Mouse (Mus musculus) bone marrow, adult 2 months (tissue): ENCODE measurements at regions not wholly inside any gene's neighbourhood (a gene's known extent, or its start where the extent isn't known, plus 50 kb on each side); places are given as distances from the start of the nearest gene placed in this dataset.

ENCODE experiments used
- H3K27ac ChIP-seq: fragments of 200-500 bp; 2 replicates; pipeline ENCODE4 v1.5.1; 2012; ENCODE audit warnings: low read depth, mild to moderate bottlenecking, control low read depth, inconsistent platforms, low read length; ENCODE audit not compliant: control insufficient read depth, poor library complexity, insufficient read depth
- H3K4me1 ChIP-seq: fragments of 200-500 bp; 2 replicates; pipeline ENCODE4 v1.6.1; 2011; ENCODE audit warnings: low read length; ENCODE audit not compliant: control insufficient read depth, insufficient read depth
- H3K4me3 ChIP-seq: fragments of 200-500 bp; replicated peaks from 2 replicates; pipeline ENCODE3; 2011; ENCODE audit warnings: mild to moderate bottlenecking, low read depth, low read length, control low read depth; ENCODE audit not compliant: control insufficient read depth
- CTCF ChIP-seq: fragments of 200-500 bp; IDR thresholded peaks from 2 replicates; pipeline ENCODE4 v1.5.1; 2011; ENCODE audit warnings: low read length, control low read depth; ENCODE audit not compliant: control insufficient read depth, insufficient read depth
- POLR2A ChIP-seq: fragments of 200-500 bp; IDR thresholded peaks from 2 replicates; pipeline ENCODE4 v1.6.1; 2011; ENCODE audit warnings: low read depth, mild to moderate bottlenecking, control low read depth, low read length, borderline replicate concordance; ENCODE audit not compliant: control insufficient read depth
- WGBS: fragments of 180-500 bp; shearing (Covaris S2); methylation state at CpG from one replicate; pipeline ENCODE4 v1.1.7; 2018; 5-methylcytosine and 5-hydroxymethylcytosine counted together

GRCm38 (mm10) chr2:138859121-138859520 is 602.8 kb downstream of the Btbd3 start:
- Histone ChIP-seq H3K4me3 (no peak overlapping the region), H3K27ac (no peak overlapping the region), H3K4me1 (no peaks in the 10 kb centered on the region)
- TF ChIP-seq POLR2A, result no peak

- no peak overlapping the region for H3K27ac ChIP-seq
- no peaks in the 10 kb centered on the region for H3K4me1 ChIP-seq
- H3K4me3 ChIP-seq, result no peak overlapping the region
- WGBS, result 66% methylated on average over 3 of the region's 3 CpGs
- no peak for TF ChIP-seq POLR2A
- TF ChIP-seq CTCF, result no peak
These were observed 597.1 kb upstream of the Sptlc3 start for GRCm38 (mm10) chr2:138896563-138896962.

GRCm38 (mm10) chr2:138897101-138897500 is 596.6 kb upstream of the Sptlc3 start:
- Histone ChIP-seq H3K27ac (no peak overlapping the region), H3K4me1 (no peaks in the 10 kb centered on the region), H3K4me3 (no peak overlapping the region)
- WGBS, result 43% methylated on average over 3 of the region's 3 CpGs
- TF ChIP-seq CTCF (no peak), POLR2A (no peak)

DNA sequence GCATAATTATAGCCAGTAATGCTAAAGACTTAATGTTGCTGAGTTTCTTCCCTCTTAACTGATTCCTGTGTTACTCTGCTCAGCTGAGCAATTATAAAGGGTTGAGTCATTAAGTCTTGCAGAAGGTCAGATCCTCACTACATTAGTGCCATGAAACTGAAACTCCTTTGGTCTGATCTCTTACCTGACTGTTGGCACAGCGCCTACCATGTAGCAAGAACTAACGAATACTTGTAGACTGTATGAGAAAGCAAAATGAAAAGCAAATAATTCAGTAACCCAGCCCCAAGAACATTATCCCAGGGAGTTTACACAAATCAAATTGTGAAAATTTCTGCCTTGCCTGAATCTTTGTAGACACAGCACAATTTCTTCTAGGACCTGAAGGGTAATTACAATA is 556.5 kb upstream of the Sptlc3 start:
- no peak for TF ChIP-seq POLR2A
- no peak for TF ChIP-seq CTCF
- Histone ChIP-seq H3K4me1 (no peaks in the 10 kb centered on the region), H3K4me3 (no peak overlapping the region), H3K27ac (no peak overlapping the region)
- WGBS, result 83% methylated on average over 2 of the region's 2 CpGs

DNA sequence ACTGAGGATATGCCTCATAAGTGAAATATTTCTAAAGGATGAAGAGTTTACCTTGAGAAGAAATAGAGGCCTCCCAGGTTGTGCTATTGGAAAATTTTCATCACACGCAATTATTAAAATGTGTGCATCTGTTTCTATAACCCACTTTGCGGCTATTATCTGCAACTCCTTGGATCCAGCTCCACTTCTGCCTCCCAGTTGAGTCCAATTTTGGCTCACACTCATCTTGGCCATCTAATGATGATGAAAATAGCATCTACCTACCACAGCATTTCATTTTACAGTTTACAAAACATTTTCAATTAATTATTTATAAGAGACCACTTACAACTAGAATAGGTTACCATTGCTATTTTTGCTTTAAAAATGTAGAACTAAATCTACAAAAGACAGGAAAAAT is 554.3 kb upstream of the Sptlc3 start:
- no peak overlapping the region for H3K27ac ChIP-seq
- H3K4me1 ChIP-seq, result no peaks in the 10 kb centered on the region
- H3K4me3 ChIP-seq, result no peak overlapping the region
- WGBS, result 73% methylated on average over 2 of the region's 2 CpGs
- no peak for TF ChIP-seq POLR2A
- no peak for TF ChIP-seq CTCF

- 59% methylated on average over 3 of the region's 3 CpGs for WGBS
- Histone ChIP-seq H3K4me3 (no peak overlapping the region), H3K4me1 (no peaks in the 10 kb centered on the region), H3K27ac (no peak overlapping the region)
- no peak for TF ChIP-seq CTCF
- TF ChIP-seq POLR2A, result no peak
These were observed 527.5 kb upstream of the Sptlc3 start for GRCm38 (mm10) chr2:138966110-138966790.

DNA sequence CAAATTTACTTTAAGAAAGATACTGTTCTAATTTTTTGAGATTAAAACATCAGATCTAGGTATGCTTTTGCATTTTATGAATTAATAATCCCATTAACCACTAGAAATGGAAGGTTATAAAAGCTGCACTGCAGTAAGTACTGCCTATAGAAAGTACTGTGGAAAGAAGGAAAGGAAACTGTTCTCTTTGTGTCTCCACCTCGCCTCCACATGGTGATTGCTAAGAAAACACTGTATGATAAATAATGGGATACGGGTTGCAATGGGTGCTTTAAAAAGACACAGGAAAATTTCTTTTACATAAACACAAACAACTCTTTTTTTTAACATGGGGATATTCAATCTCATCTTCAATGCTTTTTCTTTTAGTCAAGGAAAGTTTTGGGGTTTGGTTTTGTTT is 519.2 kb upstream of the Sptlc3 start:
- Histone ChIP-seq H3K4me3 (no peak overlapping the region), H3K27ac (no peak overlapping the region), H3K4me1 (no peaks in the 10 kb centered on the region)
- no peak for TF ChIP-seq POLR2A
- no peak for TF ChIP-seq CTCF
- WGBS, result 43% methylated on average over 2 of the region's 2 CpGs

GRCm38 (mm10) chr2:138990031-138990430 is 503.7 kb upstream of the Sptlc3 start:
- no peak overlapping the region for H3K4me3 ChIP-seq
- TF ChIP-seq CTCF, result no peak
- TF ChIP-seq POLR2A, result no peak
- H3K27ac ChIP-seq, result no peak overlapping the region
- H3K4me1 ChIP-seq, result no peaks in the 10 kb centered on the region
- 22% methylated on average over 1 of the region's 1 CpGs for WGBS

GRCm38 (mm10) chr2:139032105-139032812 is 461.5 kb upstream of the Sptlc3 start:
- WGBS, result 79% methylated on average over 5 of the region's 5 CpGs
- Histone ChIP-seq H3K4me1 (no peaks in the 10 kb centered on the region), H3K27ac (no peak overlapping the region), H3K4me3 (no peak overlapping the region)
- TF ChIP-seq CTCF (no peak), POLR2A (no peak)

- WGBS, result 66% methylated on average over 3 of the region's 3 CpGs
- Histone ChIP-seq H3K4me3 (no peak overlapping the region), H3K27ac (no peak overlapping the region), H3K4me1 (no peaks in the 10 kb centered on the region)
- TF ChIP-seq CTCF, result no peak
- TF ChIP-seq POLR2A, result no peak
These were observed 458.9 kb upstream of the Sptlc3 start for GRCm38 (mm10) chr2:139034800-139035199.
